Mouse (Mus musculus): ENCODE measurements around the gene Zfp763. TPM values are rescaled to one million over a fixed set of nuclear protein-coding genes. Genes with fewer than 3 reads are reported as not detected.
"Not testable (repeated sequence)": the region's sequence is repeated elsewhere in the genome, so short reads cannot be mapped to it uniquely, and the experiment has no call there.

Gene Zfp763
- polyA plus RNA-seq (2015; fragmentation: Nextera tagmentation; extraction: Ambion mirVana): 28.8 and 30.1 TPM in 2 replicates

DNA sequence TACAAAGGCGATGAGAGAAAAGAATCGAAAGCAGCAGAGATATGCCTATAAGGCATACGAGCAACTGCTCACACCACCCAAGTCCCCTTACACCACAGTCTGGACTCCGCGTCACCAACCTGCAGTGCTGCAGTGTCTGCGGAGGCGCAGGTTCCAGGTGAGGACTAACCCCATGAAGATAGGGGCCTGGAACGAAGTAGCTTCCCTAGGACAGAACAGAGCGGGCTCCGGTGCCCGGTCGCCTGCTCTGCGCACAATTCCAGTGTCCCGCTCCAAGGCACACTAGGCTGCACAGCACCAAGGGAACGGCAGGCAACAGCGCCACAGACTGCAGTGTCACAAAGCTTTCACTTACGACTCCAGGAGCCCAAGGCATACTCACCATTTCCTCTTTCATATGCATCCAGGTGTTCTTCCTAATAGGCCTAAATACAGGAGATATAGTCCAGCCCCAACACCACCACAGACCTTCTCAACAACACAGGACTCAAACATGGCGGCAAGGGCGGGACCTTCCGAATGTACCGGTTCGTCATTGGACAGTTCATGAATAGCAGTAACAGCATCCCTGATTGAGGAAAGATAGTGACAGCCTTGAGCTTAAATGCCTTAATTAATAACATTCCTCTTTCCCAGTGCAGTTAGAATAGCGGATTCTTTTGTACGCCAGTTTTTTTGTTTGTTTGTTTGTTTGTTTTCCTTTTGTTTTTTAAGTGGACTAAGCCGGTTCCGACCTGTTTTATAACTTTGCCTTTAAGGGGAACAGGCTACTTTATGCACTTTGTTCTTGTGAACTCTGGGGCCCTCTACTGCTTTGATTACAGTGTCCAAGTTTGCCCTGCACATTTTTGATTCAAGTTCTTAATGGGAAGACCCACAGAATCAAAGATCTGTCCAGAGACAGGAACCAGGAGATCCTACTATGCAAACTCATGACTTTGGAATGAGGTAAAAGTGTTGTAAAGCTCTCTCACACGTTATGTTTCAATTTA, at the start of gene Zfp763:
TSS of gene Zfp763 (minus strand) at position 503 of the 992 bp plus-strand sequence.
- 2% methylated on average over 27 of the region's 27 CpGs for WGBS
- peak within 1 kb of the TSS; percentile 96 for H3K4me3 ChIP-seq
- H3K36me3 ChIP-seq: no peaks in the 10 kb centered on the region
- peaks cover 6% of the 10 kb centered on the region for H3K4me1 ChIP-seq
- peak within 1 kb of the TSS; percentile 96 for H3K9ac ChIP-seq (replicated peaks)
- ATAC-seq (replicated peaks): peak; percentile 100
- H3K4me2 ChIP-seq (replicated peaks): peak within 1 kb of the TSS; percentile 55
- H3K27ac ChIP-seq (replicated peaks): peak within 1 kb of the TSS; percentile 94
- no peaks in the 10 kb centered on the region for H3K9me3 ChIP-seq
- no peaks in the 10 kb centered on the region for H3K27me3 ChIP-seq

GRCm38 (mm10) chr17:33067958-33068357, 34.8 kb upstream of the Zfp763 start, which contains the start of gene 4921501E09Rik:
4921501E09Rik (minus strand) TSS chr17:33068058.
- H3K4me2 ChIP-seq (replicated peaks): no peak within 1 kb of the TSS
- H3K36me3 ChIP-seq: no peaks in the 10 kb centered on the region
- H3K4me1 ChIP-seq: no peaks in the 10 kb centered on the region
- ATAC-seq (replicated peaks): no peak
- no peaks in the 10 kb centered on the region for H3K27me3 ChIP-seq
- H3K4me3 ChIP-seq: no peak within 1 kb of the TSS
- WGBS: 45% methylated on average over 1 of the region's 1 CpGs
- H3K27ac ChIP-seq (replicated peaks): no peak within 1 kb of the TSS
- no peaks in the 10 kb centered on the region for H3K9me3 ChIP-seq
- H3K9ac ChIP-seq (replicated peaks): no peak within 1 kb of the TSS

DNA sequence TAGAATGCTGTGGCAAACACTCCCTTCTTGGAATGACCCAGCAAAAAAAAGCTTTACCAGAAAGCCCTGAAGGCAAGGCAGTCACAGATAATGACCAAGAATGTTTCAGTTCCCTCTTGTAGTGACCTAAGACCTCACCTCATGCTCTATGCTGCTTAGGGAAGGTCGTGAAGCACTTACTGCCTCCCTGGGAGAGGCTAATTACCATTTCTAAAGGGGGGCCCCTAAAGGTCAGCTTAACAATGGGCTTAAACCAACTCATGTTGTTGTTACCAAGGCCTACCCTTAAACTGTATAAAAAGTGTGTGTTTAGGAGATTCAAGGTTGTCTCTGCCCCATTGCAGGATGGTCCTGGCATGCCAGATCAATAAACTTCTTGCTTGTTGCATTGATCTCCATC, 29.8 kb upstream of the Zfp763 start:
- Histone ChIP-seq H3K36me3 (no peaks in the 10 kb centered on the region), H3K9ac (replicated peaks) (no peak overlapping the region), H3K4me2 (replicated peaks) (no peak overlapping the region), H3K4me3 (no peak overlapping the region), H3K27ac (replicated peaks) (no peak overlapping the region), H3K4me1 (no peaks in the 10 kb centered on the region), H3K27me3 (no peaks in the 10 kb centered on the region), H3K9me3 (no peaks in the 10 kb centered on the region)
- ATAC-seq (replicated peaks): no peak
- 0% methylated on average over 1 of the region's 1 CpGs for WGBS

GRCm38 (mm10) chr17:33058791-33059190, 25.6 kb upstream of the Zfp763 start:
- Histone ChIP-seq H3K27ac (replicated peaks) (no peak overlapping the region), H3K36me3 (no peaks in the 10 kb centered on the region), H3K9ac (replicated peaks) (no peak overlapping the region), H3K9me3 (no peaks in the 10 kb centered on the region), H3K4me1 (no peaks in the 10 kb centered on the region), H3K27me3 (no peaks in the 10 kb centered on the region), H3K4me3 (no peak overlapping the region), H3K4me2 (replicated peaks) (no peak overlapping the region)
- 12% methylated on average over 1 of the region's 1 CpGs for WGBS
- ATAC-seq (replicated peaks): no peak

GRCm38 (mm10) chr17:33032376-33032775, 826 bp downstream of the Zfp763 start:
- no peaks in the 10 kb centered on the region for H3K27me3 ChIP-seq
- peak overlapping the region; percentile 96 for H3K9ac ChIP-seq (replicated peaks)
- no peak for ATAC-seq (replicated peaks)
- peak overlapping the region; percentile 96 for H3K4me3 ChIP-seq
- H3K4me2 ChIP-seq (replicated peaks): peak overlapping the region; percentile 55
- 6% methylated on average over 7 of the region's 10 CpGs for WGBS
- H3K36me3 ChIP-seq: no peaks in the 10 kb centered on the region
- H3K4me1 ChIP-seq: peaks cover 6% of the 10 kb centered on the region
- 0 out of 2 replicates have a peak overlapping the region, but pooled peaks have one; percentile 94 for H3K27ac ChIP-seq (replicated peaks)
- H3K9me3 ChIP-seq: 0 out of 2 replicates have a peak, but pooled peaks cover 3% of the 10 kb centered on the region

- not testable (repeated sequence) for ATAC-seq (replicated peaks); H3K27me3 ChIP-seq; H3K4me2 ChIP-seq (replicated peaks); H3K9ac ChIP-seq (replicated peaks); H3K4me3 ChIP-seq; H3K4me1 ChIP-seq; H3K27ac ChIP-seq (replicated peaks)
- peaks cover 85% of the 10 kb centered on the region for H3K36me3 ChIP-seq
- H3K9me3 ChIP-seq: peaks cover 73% of the 10 kb centered on the region
These were observed 12.8 kb downstream of the Zfp763 start for GRCm38 (mm10) chr17:33020434-33020833.

- peaks cover 5% of the 10 kb centered on the region; the same call in 1 of the 2 replicates for H3K9me3 ChIP-seq
- no peak overlapping the region for H3K4me2 ChIP-seq (replicated peaks)
- H3K27me3 ChIP-seq: no peaks in the 10 kb centered on the region
- H3K9ac ChIP-seq (replicated peaks): no peak overlapping the region
- H3K27ac ChIP-seq (replicated peaks): no peak overlapping the region
- H3K4me1 ChIP-seq: no peaks in the 10 kb centered on the region
- WGBS: 51% methylated on average over 9 of the region's 9 CpGs
- H3K36me3 ChIP-seq: peaks cover 25% of the 10 kb centered on the region
- no peak overlapping the region for H3K4me3 ChIP-seq
- no peak for ATAC-seq (replicated peaks)
These were observed 24.9 kb downstream of the Zfp763 start for GRCm38 (mm10) chr17:33008337-33008736.

- no peaks in the 10 kb centered on the region for H3K27me3 ChIP-seq
- H3K9ac ChIP-seq (replicated peaks): no peak overlapping the region
- 93% methylated on average over 2 of the region's 2 CpGs for WGBS
- peaks cover 53% of the 10 kb centered on the region for H3K36me3 ChIP-seq
- no peak overlapping the region for H3K4me3 ChIP-seq
- no peak for ATAC-seq (replicated peaks)
- H3K27ac ChIP-seq (replicated peaks): no peak overlapping the region
- H3K9me3 ChIP-seq: no peaks in the 10 kb centered on the region
- no peak overlapping the region for H3K4me2 ChIP-seq (replicated peaks)
- peaks cover 10% of the 10 kb centered on the region for H3K4me1 ChIP-seq
These were observed 34.7 kb downstream of the Zfp763 start for GRCm38 (mm10) chr17:32998492-32998891.

- H3K4me2 ChIP-seq (replicated peaks): peak within 1 kb of the TSS; percentile 62
- under 1% methylated on average over 21 of the region's 21 CpGs for WGBS
- ATAC-seq (replicated peaks): peak; percentile 99
- no peaks in the 10 kb centered on the region for H3K9me3 ChIP-seq
- H3K4me1 ChIP-seq: peaks cover 16% of the 10 kb centered on the region
- peaks cover 22% of the 10 kb centered on the region for H3K36me3 ChIP-seq
- no peaks in the 10 kb centered on the region for H3K27me3 ChIP-seq
- peak within 1 kb of the TSS; percentile 81 for H3K27ac ChIP-seq (replicated peaks)
- H3K9ac ChIP-seq (replicated peaks): peak within 1 kb of the TSS; percentile 62
- H3K4me3 ChIP-seq: peak within 1 kb of the TSS; percentile 58
These were observed 40.3 kb downstream of the Zfp763 start, which contains the start of gene Zfp952 for GRCm38 (mm10) chr17:32992699-32993474. Zfp952 (plus strand) TSS chr17:32993129.

DNA sequence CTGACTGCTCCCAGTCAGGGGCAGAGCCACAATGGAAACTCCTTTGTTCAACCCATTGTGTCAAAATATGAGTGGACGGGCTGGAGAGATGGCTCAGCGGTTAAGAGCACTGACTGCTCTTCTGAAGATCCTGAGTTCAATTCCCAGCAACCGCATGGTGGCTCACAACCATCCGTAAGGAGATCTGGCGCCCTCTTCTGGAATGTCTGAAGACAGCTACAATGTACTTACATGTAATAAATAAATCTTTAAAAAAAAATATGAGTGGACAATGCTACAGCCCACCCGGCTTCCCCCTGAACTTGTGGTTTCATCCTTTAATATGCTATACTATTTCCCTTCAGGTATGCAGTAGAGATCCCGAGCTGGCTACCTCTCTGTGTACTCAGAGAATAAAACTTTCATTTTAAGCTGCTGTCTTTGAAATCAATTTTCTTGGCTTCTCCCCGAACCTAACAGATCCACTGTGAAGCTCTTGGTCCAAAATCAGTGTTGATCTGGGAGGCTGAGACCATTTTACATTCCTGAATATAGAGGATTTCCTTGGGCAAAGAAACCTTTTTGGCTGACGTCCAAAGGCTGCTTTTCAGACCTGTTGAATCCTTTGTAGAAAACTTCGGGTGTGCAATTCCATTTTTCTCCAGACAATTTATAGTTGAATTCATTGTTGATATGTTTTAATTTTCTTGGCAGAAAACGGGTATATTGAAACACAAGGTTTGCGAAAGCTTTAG, 41.1 kb downstream of the Zfp763 start:
- WGBS: 61% methylated on average over 12 of the region's 12 CpGs
- H3K4me3 ChIP-seq: peak overlapping the region; percentile 58
- no peaks in the 10 kb centered on the region for H3K27me3 ChIP-seq
- peaks cover 19% of the 10 kb centered on the region for H3K36me3 ChIP-seq
- no peaks in the 10 kb centered on the region for H3K9me3 ChIP-seq
- H3K9ac ChIP-seq (replicated peaks): peak overlapping the region; percentile 62
- peak overlapping the region; percentile 81 for H3K27ac ChIP-seq (replicated peaks)
- ATAC-seq (replicated peaks): no peak
- H3K4me2 ChIP-seq (replicated peaks): peak overlapping the region; percentile 62
- H3K4me1 ChIP-seq: peaks cover 16% of the 10 kb centered on the region

DNA sequence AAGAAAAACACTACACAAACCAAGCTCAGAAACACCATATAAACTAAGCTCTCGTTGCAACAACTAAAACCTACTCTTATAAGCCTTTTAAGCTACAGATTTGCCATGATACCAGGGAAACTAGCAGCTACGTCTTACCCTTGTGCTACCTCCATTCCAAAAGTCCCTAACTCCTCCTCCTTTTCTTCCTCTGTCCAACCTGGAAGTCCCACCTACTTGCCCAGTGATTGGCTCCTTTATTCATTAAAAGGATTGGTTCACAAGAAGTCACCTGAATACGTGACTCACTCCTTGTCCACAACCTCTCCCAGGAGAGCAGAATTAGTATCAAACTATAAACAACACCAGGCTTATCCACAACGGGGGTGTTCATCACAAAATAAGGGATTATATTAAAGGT, 46.9 kb downstream of the Zfp763 start:
- Histone ChIP-seq H3K4me2 (replicated peaks) (no peak overlapping the region), H3K27ac (replicated peaks) (no peak overlapping the region), H3K36me3 (no peaks in the 10 kb centered on the region), H3K9me3 (no peaks in the 10 kb centered on the region), H3K4me1 (no peaks in the 10 kb centered on the region), H3K4me3 (no peak overlapping the region), H3K27me3 (no peaks in the 10 kb centered on the region), H3K9ac (replicated peaks) (no peak overlapping the region)
- no peak for ATAC-seq (replicated peaks)
- WGBS: 79% methylated on average over 4 of the region's 4 CpGs
